Mouse (Mus musculus) right cerebral cortex, postnatal 14 days (tissue): ENCODE data around the gene Hist2h2bb.
A peak's percentile ranks its signal among the peaks of the same experiment; 100 is the strongest.
"Not testable (repeated sequence)": the region's sequence is repeated elsewhere in the genome, so short reads cannot be mapped to it uniquely, and the experiment has no call there.

ENCODE experiments used
- DNase-seq: peaks from one replicate; pipeline ENCODE4 v3.0.0; 2022

The Hist2h2bb gene

DNA sequence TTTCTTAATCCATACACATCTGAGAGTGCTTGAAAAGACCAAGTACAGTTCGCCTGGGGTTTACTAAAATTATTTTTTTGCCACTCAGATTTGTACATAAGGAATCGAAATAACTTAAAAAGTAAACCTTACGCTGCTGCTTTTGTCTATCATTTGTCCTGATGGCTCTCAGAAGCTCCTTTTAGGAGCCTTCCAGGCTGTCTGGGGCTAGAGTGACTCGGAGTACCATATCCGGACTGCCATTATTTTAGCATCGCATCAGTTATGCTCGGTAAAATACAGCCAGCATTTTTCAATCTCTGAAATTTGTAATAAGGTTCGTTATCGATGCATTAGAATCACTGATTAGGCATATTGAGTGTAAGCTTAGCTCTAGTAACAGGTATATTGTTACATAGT lies 28.8 kb upstream of the Hist2h2bb start:
- no peak for DNase-seq

DNA sequence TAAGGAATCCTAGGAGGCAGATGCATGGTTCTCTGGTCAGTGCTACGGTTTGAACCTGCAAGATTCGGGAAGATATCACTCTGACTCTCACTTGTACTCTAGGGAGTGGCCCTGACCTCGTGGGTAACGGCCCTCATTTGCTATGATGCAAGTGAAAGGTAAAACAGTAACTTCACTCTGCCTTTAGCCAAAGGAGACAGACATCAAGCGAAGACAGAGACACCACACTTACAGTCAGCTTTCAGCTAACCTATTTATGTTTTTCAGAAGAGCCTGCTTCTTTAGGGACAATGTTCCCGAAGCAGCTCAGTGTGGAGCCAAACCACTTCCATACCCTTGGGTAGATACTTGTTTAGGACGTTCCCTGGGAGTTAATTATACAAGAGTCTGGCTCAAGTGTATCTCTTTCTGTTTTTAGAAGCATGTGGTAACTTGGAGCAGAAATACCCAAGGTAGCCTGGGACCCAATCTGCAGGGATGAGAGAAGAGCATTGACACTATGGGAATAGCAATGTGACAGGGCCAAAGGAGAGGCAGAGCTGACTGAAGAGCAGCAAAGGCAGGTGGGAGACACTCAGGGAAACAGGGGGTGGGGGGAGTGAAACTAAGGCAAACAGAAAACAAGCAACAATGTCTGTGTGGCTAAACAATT lies 25.5 kb upstream of the Hist2h2bb start:
- DNase-seq = no peak

DNA sequence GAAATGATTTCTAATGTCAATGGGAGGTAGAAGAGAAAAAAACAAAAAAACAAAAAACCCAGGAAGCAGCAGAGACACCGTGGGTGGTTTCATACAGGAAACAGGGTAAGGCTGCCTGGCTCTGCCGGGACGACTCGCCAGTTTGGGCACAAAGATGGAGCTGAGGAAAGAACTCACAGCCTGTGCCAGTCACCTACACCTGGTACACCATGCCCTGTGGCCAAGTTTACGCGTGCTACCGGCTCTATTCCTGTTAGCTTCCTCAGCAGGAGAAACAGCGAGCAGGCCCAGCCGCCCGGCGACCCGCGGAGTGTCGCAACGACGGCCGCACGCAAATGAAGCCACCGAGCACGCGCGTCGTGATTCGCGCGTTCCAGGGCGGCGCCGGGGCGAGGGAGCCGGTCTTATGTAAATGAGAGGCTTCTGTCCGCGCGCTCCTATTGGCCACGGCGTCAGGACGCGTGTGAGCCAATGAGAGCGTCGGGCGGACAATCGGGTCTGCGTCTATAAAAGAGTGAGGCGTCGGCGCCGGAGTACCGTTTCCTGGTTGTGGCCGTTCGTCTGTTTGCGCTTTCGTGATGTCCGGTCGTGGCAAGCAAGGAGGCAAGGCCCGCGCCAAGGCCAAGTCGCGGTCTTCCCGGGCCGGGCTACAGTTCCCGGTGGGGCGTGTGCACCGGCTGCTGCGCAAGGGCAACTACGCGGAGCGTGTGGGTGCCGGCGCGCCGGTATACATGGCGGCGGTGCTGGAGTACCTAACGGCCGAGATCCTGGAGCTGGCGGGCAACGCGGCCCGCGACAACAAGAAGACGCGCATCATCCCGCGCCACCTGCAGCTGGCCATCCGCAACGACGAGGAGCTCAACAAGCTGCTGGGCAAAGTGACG lies 24.3 kb upstream of the Hist2h2bb start, which contains the start of gene Hist2h2aa1:
TSS of gene Hist2h2aa1 (plus strand) at position 495 of the 884 bp plus-strand sequence.
- DNase-seq = peak; percentile 80

DNA sequence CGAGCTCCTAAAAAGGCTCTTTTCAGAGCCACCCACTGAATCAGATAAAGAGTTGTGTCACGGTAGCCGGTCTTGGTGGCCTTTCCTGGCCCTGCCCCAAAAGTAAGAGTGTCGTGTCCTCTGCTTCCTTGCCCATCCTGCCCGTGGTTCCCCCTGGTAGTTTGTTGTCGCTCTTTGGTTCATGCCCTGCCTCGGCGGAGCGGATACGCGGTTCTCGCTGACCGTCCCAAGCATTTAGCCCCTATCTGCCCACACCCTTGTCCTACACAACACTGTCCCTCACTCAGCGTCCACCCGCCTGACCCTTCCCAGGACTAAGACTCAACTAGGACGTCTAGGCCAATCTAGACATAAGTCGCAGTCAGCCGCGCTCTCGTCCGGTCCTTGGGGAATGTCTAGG lies 23.5 kb upstream of the Hist2h2bb start:
- not testable (repeated sequence) for DNase-seq

DNA sequence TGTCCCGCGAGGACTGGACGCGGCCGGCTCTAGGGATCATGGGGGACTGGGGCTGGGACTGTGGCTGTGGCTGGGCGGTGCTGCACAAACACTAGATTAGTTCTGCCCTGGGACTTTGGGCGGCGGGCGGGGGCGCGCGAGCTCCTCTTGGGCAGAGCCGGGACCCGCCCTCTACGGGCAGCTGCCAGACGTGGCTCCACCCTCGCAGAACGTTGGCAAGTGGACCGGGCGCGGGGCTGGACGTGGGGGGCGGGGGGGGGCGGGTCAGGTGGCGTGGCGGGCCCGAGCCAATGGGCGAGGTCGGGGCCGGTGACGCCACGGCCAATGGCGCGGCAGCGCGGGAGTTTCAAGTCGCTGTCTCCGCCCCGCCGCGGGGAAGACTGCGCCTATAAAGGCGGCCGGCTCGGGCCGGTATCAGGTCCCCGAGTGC lies 23.1 kb upstream of the Hist2h2bb start, which contains the start of gene Hist2h3c1:
TSS of gene Hist2h3c1 (plus strand) at position 259 of the 430 bp plus-strand sequence.
- not testable (repeated sequence) for DNase-seq

DNA sequence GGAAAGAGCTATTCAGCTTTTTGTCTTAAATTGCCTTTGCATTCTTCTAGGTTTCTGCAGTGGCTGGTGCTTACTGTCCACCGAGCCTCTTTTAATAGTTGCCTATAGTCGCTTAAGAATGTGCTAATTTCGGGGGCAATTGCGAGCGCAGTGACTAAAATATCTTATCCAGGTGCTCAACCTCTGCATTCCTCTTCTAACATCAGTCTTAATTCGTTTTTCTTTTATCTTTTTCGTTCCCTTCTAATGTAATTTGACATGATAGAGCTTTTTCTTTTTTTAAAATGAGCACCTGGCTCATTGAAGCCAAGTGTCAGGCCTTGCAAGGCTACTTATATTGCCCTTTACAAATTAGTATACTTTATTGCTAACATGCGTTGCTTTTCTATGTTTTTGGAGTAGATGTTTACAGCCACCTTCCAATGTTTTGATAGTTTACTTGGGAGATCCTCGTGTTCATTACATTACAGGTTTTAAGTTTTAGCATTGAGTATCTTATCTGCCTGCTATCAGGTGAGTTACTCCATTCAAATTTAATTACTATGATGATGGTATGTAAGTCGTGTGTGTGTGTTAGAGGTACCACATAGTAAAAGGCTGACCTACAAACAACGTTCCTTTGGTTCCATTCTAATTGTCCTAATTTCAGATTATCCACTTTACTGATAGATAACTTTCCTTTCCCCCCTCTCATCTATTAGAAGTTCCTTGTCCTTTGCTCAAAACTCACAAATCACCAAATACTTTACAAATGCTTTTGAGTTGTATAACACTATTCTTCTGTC lies 22.0 kb upstream of the Hist2h2bb start:
- DNase-seq = no peak

DNA sequence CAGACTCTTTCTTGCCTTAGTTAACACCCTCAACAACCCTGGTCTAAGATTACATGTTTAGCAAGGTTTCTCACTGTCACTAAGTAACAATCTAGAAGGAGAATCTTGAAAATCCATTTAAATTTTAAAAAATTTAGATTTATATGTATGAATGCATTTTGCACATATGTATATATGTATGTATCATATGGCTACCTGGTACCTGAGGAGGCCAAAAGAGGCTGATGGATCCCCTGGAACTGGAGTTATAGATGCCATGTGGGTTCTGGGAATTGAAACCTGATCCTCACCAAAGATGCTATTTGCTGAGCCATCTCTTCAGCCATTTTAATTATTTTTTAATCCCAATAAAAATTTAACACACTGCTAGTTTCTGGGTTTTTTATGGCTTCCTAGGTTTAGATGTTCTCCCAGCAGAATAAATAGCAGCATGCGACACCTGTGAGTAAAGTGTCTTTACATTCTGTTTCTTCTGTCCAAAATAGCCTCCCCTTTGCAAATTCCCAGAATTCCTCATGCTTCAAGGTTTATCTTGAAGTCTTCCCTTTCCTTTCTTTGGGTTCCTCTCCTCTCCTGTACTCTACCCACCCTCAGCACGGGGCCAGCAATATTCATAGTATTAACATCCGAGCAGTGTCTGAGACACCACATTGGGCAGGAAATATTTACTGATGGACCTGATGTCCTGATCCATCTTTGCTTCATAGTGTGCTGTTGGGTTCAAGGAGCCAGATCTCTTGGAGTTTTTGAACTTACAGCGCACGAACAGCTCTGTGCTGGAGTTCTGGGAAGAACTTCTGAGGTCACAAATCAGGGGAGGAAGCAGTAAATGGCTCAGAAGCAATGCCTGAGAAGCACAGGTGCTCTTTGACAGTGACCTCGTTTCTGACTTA lies 21.2 kb upstream of the Hist2h2bb start:
- no peak for DNase-seq

DNA sequence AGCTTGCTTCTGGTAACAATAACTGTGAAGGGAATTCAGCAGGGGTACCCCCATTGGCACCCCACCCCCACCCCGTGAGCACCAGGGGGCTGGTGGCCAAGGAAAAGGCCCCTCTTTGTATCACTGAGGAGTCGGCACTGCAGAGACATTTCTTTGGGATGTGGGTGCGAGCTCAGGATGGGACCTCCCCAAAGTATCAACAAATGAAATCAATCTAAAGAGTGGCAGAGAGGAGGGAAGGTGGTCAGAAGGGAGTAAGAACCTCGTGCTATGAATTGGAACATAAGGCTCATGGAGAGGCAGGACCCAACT lies 20.6 kb upstream of the Hist2h2bb start:
- no peak for DNase-seq

DNA sequence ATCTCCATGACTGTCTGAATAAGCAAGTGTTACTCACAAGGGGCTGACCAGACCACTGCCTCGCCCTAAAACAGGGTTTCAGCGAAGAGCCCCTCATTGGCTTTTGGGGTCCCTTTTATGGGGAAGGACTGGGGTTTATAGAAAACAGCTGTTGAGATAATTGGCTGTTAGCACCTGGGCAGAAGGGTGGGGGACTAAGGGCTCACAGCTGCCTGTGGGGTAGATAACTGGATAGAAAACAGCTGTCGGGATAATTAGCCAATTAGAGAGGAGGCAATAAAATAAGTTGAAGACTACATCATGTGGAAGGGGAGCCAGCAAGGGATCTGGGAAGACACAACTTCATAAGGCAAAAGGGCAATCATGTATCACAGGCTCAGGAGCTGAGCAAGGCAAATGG lies 18.7 kb upstream of the Hist2h2bb start:
- DNase-seq = no peak

DNA sequence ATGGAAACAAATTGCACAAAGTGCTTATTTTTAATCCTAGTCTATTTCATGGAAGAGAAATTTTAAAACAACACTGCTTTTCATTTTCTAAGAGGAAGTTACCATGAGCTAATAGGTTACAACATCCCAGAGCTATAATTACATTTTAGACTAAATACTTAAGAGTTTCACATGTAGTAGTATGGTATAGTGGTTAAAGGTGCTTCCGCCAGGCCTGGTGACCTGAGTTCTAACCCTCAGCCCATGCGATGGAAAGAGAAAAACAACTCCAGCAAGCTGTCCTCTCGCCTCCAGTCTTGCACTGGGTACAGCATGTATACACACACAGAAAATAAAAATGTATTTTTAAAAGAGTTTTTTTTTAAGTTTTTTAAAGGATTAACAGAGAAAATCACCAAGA lies 17.8 kb upstream of the Hist2h2bb start:
- no peak for DNase-seq

DNA sequence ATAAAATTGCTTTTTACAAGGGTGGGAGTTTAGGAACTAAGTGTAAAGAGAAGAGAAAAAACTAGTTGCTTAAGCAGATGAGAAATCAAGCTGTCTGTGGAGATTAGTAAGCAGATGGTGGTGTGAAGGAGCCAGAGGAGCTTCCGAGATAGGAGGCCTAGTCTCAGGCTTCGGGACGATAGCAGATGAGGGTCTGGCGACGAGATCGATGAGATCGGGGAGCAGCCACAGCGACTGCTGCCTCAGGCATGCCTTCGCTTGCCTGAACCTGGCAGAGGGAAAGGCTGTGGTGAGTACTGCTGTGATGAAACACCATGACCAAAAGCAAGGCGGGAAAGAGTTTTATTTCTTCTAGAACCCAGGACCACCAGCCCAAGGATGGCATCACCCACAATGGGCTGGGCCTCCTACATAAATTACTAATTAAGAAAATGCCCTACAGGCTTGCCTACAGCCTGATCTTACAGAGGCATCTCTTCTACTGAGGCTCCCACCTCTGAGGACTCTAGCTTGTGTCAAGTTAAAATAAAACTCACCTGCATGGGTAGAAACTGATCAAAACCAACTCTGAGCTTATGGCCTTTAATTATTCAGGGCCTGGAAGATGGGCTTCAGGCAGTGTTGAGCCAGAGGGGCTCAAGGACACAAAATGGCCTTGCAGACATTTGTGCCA lies 14.7 kb upstream of the Hist2h2bb start:
- no peak for DNase-seq

DNA sequence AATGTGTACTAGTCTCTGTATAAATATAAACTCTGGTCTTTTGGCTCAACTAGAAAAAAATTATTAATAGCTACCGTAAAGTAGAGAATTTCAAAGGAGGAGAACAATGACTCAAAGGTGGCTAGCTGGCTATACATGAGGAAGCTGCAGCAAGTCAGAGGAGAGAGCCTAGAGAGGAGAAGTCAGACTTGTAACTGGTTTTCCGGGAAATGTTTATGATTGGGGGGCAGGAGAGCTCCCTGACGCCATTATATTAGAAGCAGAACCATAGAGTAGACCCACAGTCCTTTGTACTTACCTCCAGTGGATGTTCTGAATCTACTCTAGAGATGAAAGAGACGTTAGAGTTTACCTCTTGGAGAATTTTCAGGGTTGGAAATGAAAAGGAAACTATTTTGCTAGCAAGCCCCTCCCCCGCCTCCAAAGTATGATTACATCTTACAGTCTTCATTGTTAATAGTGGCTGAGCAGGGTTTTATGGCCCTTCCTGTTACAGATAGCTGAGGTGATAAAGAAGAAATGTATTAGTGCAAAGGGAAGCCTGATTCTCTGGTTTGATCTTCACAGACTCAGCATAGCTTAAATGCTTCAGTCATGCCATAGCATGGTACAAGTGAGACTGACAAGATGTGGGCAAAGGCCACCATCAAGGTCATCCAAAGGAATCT lies 13.5 kb upstream of the Hist2h2bb start:
- DNase-seq = no peak

DNA sequence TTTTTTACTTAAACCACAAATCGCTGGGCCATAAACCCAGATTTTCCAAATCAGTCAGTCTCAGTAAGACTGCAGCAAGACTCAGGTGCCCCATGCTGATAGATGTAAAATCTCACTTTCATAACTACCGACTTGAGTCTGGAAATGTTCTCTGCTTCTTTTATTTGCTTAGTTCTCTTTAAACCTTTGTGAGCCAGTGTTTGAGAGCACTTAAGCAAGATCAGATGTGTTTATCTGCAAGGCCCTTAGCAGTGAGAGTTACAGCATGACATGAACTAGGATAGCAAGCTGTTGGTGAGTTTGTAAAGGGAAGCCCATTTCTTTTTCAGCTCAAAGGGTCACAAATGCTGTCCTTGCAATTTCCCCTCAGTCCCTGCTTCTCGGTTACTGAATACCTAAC lies 12.4 kb upstream of the Hist2h2bb start:
- no peak for DNase-seq

DNA sequence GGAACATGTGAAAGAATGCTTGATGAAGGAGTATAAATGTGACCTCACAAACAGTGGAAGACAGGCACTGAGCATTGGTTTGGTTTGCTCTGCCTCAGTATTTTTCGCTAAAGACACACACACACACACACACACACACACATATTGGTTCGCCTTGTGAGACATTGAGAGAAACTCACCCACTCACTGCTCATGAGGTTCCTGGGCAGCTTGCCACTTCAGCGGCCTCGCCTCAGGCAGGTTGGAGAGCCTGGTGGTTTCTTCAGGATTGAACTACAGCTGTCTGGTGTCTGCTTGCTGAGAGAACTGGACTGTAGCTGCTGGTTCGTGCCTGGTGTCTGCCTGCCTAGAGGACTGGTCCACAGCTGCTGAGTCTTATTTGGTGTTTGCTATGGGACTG lies 9.3 kb upstream of the Hist2h2bb start:
- no peak for DNase-seq

DNA sequence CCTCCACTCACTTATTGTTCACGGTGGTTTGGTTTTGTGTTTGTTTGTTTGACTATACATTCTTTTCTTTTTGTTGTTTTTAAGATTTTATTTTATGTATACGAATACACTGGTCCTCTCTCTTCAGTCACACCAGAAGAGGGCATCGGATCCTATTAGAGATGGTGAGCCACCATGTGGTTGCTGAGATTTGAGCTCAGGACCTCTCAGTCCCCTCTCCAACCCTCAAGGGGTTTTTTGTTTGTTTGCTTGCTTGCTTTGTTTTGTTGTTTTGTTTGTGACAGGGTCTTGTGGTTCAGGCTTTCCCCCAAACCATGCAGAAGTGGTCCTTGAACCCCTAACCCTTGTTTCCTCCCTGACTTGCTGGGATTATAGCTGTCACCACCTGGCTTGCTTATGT lies 7.9 kb upstream of the Hist2h2bb start:
- no peak for DNase-seq

DNA sequence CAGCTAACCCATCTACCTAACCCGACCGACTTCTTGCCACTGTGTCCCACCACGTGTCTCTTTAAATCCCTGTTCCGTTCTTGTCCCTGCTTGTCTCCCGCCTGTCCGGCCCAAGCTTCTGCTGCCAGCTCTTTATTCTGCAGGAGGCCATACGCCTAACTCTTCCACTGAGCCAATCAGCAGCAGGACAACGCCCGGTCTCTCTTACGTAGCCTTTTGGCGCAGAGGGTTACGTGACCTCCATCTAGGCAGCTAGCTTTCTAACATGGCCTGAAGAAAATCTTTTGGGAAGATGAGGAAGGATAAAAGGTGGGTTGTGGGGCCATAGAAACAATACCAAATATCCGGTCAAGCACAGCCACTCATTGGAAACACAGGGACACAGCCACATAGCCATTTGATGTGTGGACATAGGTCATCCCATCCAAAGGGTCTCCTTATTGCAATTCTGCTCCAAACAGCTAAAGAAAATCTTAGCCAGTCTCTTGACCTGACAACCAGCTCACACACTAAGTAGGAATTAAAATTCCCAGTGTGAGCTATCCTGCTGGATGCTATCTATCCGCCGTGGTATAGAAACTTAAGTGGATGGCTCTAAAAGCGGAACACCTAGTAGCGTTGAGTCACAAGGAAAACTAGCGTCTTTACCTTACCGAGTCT lies 7.2 kb upstream of the Hist2h2bb start:
- peak; percentile 71 for DNase-seq

DNA sequence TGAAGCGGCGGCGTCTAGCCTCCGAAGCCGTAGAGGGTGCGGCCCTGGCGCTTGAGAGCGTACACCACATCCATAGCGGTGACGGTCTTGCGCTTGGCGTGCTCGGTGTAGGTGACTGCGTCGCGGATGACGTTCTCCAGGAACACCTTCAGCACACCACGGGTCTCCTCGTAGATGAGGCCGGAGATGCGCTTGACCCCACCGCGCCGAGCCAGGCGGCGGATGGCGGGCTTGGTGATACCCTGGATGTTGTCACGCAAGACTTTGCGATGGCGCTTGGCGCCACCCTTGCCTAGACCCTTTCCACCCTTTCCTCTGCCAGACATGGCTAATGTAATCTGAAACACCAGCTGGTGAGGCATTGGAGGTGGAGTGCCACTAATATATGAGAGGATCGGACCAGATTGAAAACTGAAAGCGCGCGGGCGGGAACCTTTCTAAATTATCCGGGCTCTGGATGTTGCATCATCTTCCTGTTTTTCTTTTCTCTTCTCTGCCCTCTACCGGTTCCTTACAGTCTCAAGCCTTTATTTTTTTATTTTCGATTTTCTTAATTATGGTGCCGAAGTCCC lies 6.5 kb upstream of the Hist2h2bb start, which contains the start of gene Hist2h4:
TSS of gene Hist2h4 (minus strand) at position 333 of the 572 bp plus-strand sequence.
- peak; percentile 91 for DNase-seq

DNA sequence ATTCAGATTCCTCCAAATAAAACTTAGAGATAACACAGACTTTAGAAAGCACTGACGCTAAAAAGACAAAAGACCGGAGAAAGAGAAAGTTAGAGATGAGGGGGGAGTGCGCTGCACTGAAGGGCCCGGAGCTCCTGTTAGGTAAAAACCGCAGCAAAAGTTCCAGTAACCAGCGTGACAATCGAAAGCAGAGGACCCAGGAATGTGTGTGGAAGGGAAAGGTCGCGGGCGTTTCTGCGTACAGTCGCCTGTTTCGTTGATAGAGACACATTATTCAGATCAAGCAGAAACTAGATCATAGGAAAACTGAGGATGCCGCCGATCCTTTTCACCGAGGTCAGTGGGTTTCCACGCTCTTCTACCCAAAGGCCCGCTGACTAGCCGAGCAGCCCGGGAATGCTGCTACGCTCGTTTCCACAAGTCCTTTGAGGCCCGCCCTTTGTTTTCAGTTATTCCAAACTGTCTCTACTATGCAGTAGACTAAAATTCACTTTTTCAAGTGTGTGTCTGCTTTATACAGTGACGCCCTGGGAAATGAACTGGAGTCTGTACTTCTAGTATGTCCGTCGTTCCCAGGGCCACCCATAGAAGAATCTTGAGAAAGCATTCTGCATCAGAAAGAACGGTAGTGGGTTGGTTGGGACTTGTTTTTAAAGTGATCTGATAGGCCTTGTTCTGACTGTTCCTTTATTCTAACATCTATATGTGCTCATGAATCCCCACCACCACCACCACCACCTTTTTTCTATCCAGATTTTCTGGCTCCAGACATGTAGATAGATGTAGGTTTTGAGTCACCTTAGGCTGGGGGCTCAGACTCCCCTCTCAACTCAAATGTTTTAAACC lies 5.8 kb upstream of the Hist2h2bb start:
- no peak for DNase-seq

DNA sequence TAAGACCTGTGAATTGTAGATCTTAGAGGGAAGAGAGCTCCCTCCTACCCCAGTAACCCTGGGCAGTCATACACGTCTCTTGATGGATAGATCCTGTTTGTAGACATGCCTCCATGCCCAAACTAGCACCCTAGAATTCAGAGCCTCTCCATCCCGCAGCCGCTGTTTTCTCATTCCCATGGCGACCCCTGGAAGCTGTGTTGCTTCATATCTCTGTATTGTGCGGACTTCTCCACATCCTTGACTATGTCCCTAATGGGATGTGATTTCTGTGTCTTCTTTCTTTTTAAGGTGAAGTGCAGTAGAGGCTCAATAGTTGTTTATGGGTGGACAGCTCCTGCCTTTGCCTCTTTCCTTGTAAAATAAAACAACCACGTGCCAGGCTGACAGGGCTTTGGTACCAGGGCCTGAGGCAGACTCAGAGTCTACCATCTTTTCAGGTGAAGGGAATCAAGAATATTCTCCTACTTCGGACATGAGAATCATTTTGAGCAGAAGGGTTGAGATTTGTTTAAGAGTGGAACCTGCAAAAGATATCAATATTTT lies 5.1 kb upstream of the Hist2h2bb start:
- no peak for DNase-seq
